Mouse (Mus musculus) MEL (cell line): ENCODE results near the gene Sgsm2. TPM values are rescaled to one million over a fixed set of nuclear protein-coding genes. Genes with fewer than 3 reads are reported as not detected.
A peak's percentile ranks its signal among the peaks of the same experiment; 100 is the strongest.

Source experiments
- DNase-seq: peaks from one replicate; pipeline ENCODE4 v3.0.0; 2011; ENCODE audit warnings: low read depth, low spot score
- H3K27ac ChIP-seq: 2 replicates; pipeline ENCODE4 v1.5.1; 2012; ENCODE audit warnings: low read depth, mild to moderate bottlenecking, control low read depth, low read length, moderate library complexity; ENCODE audit not compliant: control insufficient read depth
- H3K27me3 ChIP-seq, 2 experiments: fragments of 150-350 bp in 1 of 2; sonication (generic) in 1 of 2; 2 replicates each; pipeline ENCODE4 v1.6.1; 2012; ENCODE audit warnings: low read length in 2 of 2, mild to moderate bottlenecking in 2 of 2, improper control_type of control experiment in 1 of 2, moderate library complexity in 1 of 2; ENCODE audit not compliant: insufficient read depth in 2 of 2, control insufficient read depth in 1 of 2
- H3K36me3 ChIP-seq, 2 experiments: 2 replicates each; pipeline ENCODE4 v1.6.1; 2012 to 2014; ENCODE audit warnings: low read length in 2 of 2, improper control_type of control experiment in 1 of 2, inconsistent platforms in 1 of 2, mild to moderate bottlenecking in 1 of 2; ENCODE audit not compliant: insufficient read depth in 2 of 2, control insufficient read depth in 1 of 2
- H3K4me1 ChIP-seq, 2 experiments: fragments of 150-350 bp in 1 of 2; sonication (generic) in 1 of 2; 2 replicates each; pipeline ENCODE4 v1.6.1; 2012; ENCODE audit warnings: low read length in 2 of 2, improper control_type of control experiment in 1 of 2, mild to moderate bottlenecking in 1 of 2; ENCODE audit not compliant: insufficient read depth in 2 of 2, control insufficient read depth in 1 of 2
- H3K4me3 ChIP-seq, 2 experiments: fragments of 150-350 bp in 1 of 2; sonication (generic) in 1 of 2; 2 replicates each; pipeline ENCODE4 v1.5.1; 2012; ENCODE audit warnings: low read depth in 2 of 2, low read length in 2 of 2, mild to moderate bottlenecking in 2 of 2, moderate library complexity in 2 of 2, control low read depth in 1 of 2, improper control_type of control experiment in 1 of 2; ENCODE audit not compliant: control insufficient read depth in 1 of 2, insufficient read depth in 1 of 2
- H3K79me2 ChIP-seq: 2 replicates; pipeline ENCODE4 v1.6.1; 2012; ENCODE audit warnings: mild to moderate bottlenecking, low read length, moderate library complexity; ENCODE audit not compliant: control insufficient read depth, poor library complexity, insufficient read depth
- H3K9ac ChIP-seq: 2 replicates; pipeline ENCODE4 v1.6.1; 2012; ENCODE audit warnings: low read depth, mild to moderate bottlenecking, control low read depth, low read length, moderate library complexity; ENCODE audit not compliant: control insufficient read depth, poor library complexity, severe bottlenecking
- H3K9me3 ChIP-seq: fragments of 150-350 bp; sonication (generic); replicated peaks from 2 replicates; pipeline ENCODE4 v1.6.1; 2012; ENCODE audit warnings: mild to moderate bottlenecking, low read length, improper control_type of control experiment, moderate library complexity; ENCODE audit not compliant: insufficient read depth
- CHD1 ChIP-seq: IDR thresholded peaks from 2 replicates; pipeline ENCODE4 v1.6.1; 2012; ENCODE audit warnings: low read depth, mild to moderate bottlenecking, inconsistent platforms, low read length, improper control_type of control experiment
- ELF1 ChIP-seq: IDR thresholded peaks from 2 replicates; pipeline ENCODE4 v1.6.1; 2014; ENCODE audit warnings: low read depth, mild to moderate bottlenecking, inconsistent platforms, low read length, improper control_type of control experiment, moderate library complexity
- ETS1 ChIP-seq: IDR thresholded peaks from 2 replicates; pipeline ENCODE4 v1.6.1; 2012; ENCODE audit warnings: low read depth, mild to moderate bottlenecking, inconsistent platforms, low read length, improper control_type of control experiment, moderate library complexity
- HCFC1 ChIP-seq: IDR thresholded peaks from 2 replicates; pipeline ENCODE4 v1.6.1; 2012; ENCODE audit warnings: low read depth, mild to moderate bottlenecking, inconsistent platforms, low read length, improper control_type of control experiment, moderate library complexity
- MAX ChIP-seq: IDR thresholded peaks from 2 replicates; pipeline ENCODE4 v1.6.1; 2011; ENCODE audit warnings: low read length, improper control_type of control experiment
- MAZ ChIP-seq: IDR thresholded peaks from 2 replicates; pipeline ENCODE4 v1.6.1; 2012; ENCODE audit warnings: low read depth, mild to moderate bottlenecking, inconsistent platforms, low read length, improper control_type of control experiment
- MXI1 ChIP-seq: IDR thresholded peaks from 2 replicates; pipeline ENCODE4 v1.6.1; 2011; ENCODE audit warnings: mild to moderate bottlenecking, low read depth, low read length, improper control_type of control experiment
- MYC ChIP-seq: IDR thresholded peaks from 2 replicates; pipeline ENCODE4 v1.6.1; 2011; ENCODE audit warnings: low read depth, mild to moderate bottlenecking, low read length, improper control_type of control experiment, moderate library complexity
- NELFE ChIP-seq: IDR thresholded peaks from 2 replicates; pipeline ENCODE4 v1.6.1; 2011; ENCODE audit warnings: low read depth, low read length, improper control_type of control experiment
- POLR2A ChIP-seq, 2 experiments: IDR thresholded peaks; 2 replicates each; pipeline ENCODE4 v1.6.1; 2011 to 2012; ENCODE audit warnings: low read length in 2 of 2, mild to moderate bottlenecking in 2 of 2, control low read depth in 1 of 2, improper control_type of control experiment in 1 of 2, low read depth in 1 of 2, moderate library complexity in 1 of 2; ENCODE audit not compliant: control insufficient read depth in 1 of 2, insufficient read depth in 1 of 2, poor library complexity in 1 of 2
- POLR2AphosphoS2 ChIP-seq: IDR thresholded peaks from 2 replicates; pipeline ENCODE4 v1.6.1; 2011; ENCODE audit warnings: low read length, improper control_type of control experiment
- POLR2AphosphoS5 ChIP-seq: IDR thresholded peaks from 2 replicates; pipeline ENCODE4 v1.6.1; 2012; ENCODE audit warnings: low read depth, borderline replicate concordance, mild to moderate bottlenecking, inconsistent platforms, low read length, moderate library complexity, mixed read lengths
- RAD21 ChIP-seq: IDR thresholded peaks from 2 replicates; pipeline ENCODE4 v1.6.1; 2011; ENCODE audit warnings: mild to moderate bottlenecking, low read depth, low read length, improper control_type of control experiment
- SIN3A ChIP-seq: IDR thresholded peaks from 2 replicates; pipeline ENCODE4 v1.6.1; 2012; ENCODE audit warnings: low read length, improper control_type of control experiment, inconsistent platforms
- TAL1 ChIP-seq: IDR thresholded peaks from 2 replicates; pipeline ENCODE4 v1.6.1; 2012; ENCODE audit warnings: mild to moderate bottlenecking, inconsistent platforms, low read length, moderate library complexity, mixed read lengths
- TBP ChIP-seq: IDR thresholded peaks from 2 replicates; pipeline ENCODE4 v1.8.0; 2011; ENCODE audit warnings: low read depth, low read length, improper control_type of control experiment
- TCF12 ChIP-seq: IDR thresholded peaks from 2 replicates; pipeline ENCODE4 v1.6.1; 2014; ENCODE audit warnings: low read depth, mild to moderate bottlenecking, inconsistent platforms, low read length, improper control_type of control experiment, moderate library complexity
- USF1 ChIP-seq: IDR thresholded peaks from 2 replicates; pipeline ENCODE4 v1.6.1; 2014; ENCODE audit warnings: low read depth, mild to moderate bottlenecking, inconsistent platforms, low read length, improper control_type of control experiment, moderate library complexity
- USF2 ChIP-seq, 2 experiments: IDR thresholded peaks; 2 replicates each; pipeline ENCODE4 v1.6.1; 2011 to 2012; ENCODE audit warnings: improper control_type of control experiment in 2 of 2, low read length in 2 of 2, borderline replicate concordance in 1 of 2, inconsistent platforms in 1 of 2, low read depth in 1 of 2, mild to moderate bottlenecking in 1 of 2; ENCODE audit not compliant: insufficient read depth in 1 of 2
- ZC3H11A ChIP-seq: IDR thresholded peaks from 2 replicates; pipeline ENCODE4 v1.6.1; 2012; ENCODE audit warnings: low read depth, mild to moderate bottlenecking, inconsistent platforms, low read length, improper control_type of control experiment
- ZMIZ1 ChIP-seq: IDR thresholded peaks from 2 replicates; pipeline ENCODE4 v1.6.1; 2012; ENCODE audit warnings: low read depth, mild to moderate bottlenecking, inconsistent platforms, low read length, improper control_type of control experiment, moderate library complexity
- polyA plus RNA-seq, 2 experiments: library from polyadenylated mRNA; stranded (reverse) in 1 of 2; unstranded in 1 of 2; fragments of >175 nt in 1 of 2; fragments of >200 nt in 1 of 2; gene quantifications; 2 replicates each; pipeline versions ENCODE4 v1.2.1 to v1.2.4; 2012; ENCODE audit warnings: low replicate concordance in 2 of 2, low read depth in 1 of 2; ENCODE audit not compliant: insufficient read length in 2 of 2, insufficient read depth in 1 of 2, missing spikeins in 1 of 2
- total RNA-seq: library from RNA; depleted of rRNA; stranded (reverse); fragments of 300-350 nt; gene quantifications from 2 replicates; pipeline ENCODE4 v1.2.3, GENCODE M21; 2012

The Sgsm2 gene
- total and polyA plus RNA-seq, 3 experiments = 7.2 to 15.1 TPM; not detected in 1

DNA sequence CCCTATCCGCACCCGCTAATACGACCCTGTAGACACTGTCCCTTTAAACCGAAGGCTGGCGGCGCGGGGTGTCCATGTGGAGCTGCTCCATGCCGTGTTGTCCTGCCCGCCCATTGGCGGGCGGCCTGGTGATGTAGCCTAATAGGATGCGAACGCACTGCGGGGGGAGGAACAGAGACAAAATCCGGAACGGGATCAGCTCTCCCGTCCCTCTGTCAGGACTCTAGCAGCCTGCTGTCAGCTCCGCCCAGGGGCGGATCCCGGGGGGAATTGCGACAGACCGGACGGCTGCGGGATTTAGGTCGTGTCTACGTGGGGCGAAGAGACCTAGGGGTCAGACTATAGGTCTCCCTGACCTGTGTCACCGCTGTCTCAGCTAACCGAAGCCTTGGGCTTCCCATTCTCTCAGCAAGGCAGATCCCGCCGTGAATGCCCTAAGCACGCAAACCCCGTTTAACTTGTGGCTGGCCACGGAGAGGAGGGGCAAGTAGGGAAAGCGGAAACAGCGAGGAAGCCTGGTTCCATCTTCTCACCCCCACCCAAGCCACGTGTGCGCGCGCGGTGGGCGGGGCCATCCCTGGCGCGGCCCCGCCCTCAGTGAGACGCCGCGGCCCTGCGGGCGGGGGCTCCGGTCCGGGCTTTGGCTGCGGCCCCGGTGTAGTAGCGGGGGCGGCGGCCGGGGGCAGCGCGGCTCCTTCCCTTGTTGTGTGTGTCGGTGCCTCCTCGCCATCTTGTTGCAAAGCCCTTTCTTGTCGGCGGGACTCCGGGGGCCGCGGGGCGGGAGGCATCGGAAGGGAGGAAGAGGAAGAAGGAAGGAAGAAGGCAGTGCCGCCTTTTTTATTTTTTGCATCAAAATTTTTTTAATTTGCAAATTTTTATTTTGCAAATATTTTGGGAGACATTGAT, 66.4 kb downstream of the Sgsm2 start, which contains the start of gene Mnt:
Gene Mnt, plus strand, starts transcription at position 665 of the 906 bp plus-strand sequence.
- Histone ChIP-seq H3K4me1 (peaks cover 0 to 36% of the 10 kb centered on the region in 2 experiments; a peak in 3 of 4 replicates), H3K9ac (peak within 1 kb of the TSS; percentile 81), H3K4me3 (peak within 1 kb of the TSS; percentile 56 to 80), H3K79me2 (peaks cover 34% of the 10 kb centered on the region), H3K9me3 (no peaks in the 10 kb centered on the region), H3K36me3 (peaks cover 0 to 33% of the 10 kb centered on the region in 2 experiments; a peak in 2 of 4 replicates), H3K27me3 (no peaks in the 10 kb centered on the region), H3K27ac (peak within 1 kb of the TSS; percentile 89)
- TF ChIP-seq POLR2A (IDR thresholded peaks at IDR 0.05; ENCODE audit: control insufficient read depth in 1 of 2, insufficient read depth in 1 of 2, low read depth in 1 of 2, low read length in 2 of 2, poor library complexity in 1 of 2) (peak; percentile 21 to 39; a peak in 1 of 4 replicates), ETS1 (peak; percentile 61; the same call in 1 of the 2 replicates), RAD21 (no peak), MXI1 (peak; percentile 98), NELFE (peak; percentile 82), CHD1 (peak; percentile 97), MAX (peak; percentile 96), USF1 (peak; percentile 86), TBP (peak; percentile 71), POLR2AphosphoS5 (no peak), MAZ (peak; percentile 99), POLR2AphosphoS2 (no peak; the same call in 1 of the 2 replicates), ZC3H11A (no peak), ELF1 (peak; percentile 70; the same call in 1 of the 2 replicates), USF2 (IDR thresholded peaks at IDR 0.05; ENCODE audit: borderline replicate concordance in 1 of 2, insufficient read depth in 1 of 2, low read depth in 1 of 2, low read length in 2 of 2) (no peak), HCFC1 (peak; percentile 81), TCF12 (no peak; the same call in 1 of the 2 replicates), ZMIZ1 (no peak), TAL1 (no peak), MYC (peak; percentile 74), SIN3A (peak; percentile 99)
- peak; percentile 100 for DNase-seq
